Mouse (Mus musculus) T-helper 1 cell (primary cell): ENCODE data around the gene Ypel4.
"Not testable (repeated sequence)": the region's sequence is repeated elsewhere in the genome, so short reads cannot be mapped to it uniquely, and the experiment has no call there.

Experiments
- in situ Hi-C: fragments of 300-600 bp; cut with MboI, MseI; formaldehyde crosslinking; loops from one replicate; pipeline ENCODE4 v1.15.1; 2025; ENCODE audit warnings: high pct_unique_total_duplicates

Ypel4 gene

DNA sequence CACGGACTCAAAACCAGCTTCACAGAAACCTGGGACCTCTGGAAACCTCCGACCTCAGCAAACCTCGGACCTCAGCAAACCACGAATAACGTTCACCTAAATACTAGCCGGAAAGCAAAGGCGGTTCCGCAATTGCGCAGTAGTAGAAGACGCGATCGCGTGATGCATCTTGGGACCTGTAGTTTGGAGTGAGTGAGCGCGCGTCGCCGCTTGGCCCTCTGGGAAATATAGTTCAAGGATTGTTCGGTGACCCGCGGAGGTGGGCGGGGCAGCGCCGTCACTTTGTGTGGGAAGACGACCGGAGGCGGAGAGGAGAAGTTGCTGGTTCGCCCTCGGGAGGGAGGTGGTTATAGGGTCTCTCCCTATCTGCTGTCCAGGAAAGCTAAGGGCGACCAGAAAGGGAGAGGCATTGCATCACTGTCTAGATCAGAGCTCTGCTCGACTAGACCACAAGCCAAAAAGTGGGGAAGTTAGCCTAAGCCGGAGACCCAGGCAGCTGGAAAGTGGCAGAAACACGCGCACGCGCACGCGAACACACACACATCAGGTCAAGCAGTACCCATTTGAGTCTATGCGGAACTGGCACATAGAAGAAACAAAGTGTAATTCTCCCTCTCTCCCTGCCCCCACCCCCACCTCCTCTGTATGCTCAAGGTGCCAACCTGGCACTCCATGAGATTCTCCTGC is 6.5 kb upstream of the Ypel4 start, which contains the start of gene Clp1:
TSS of gene Clp1 (minus strand) at position 179 of the 687 bp plus-strand sequence.
- in situ Hi-C loops, result no loop called here

DNA sequence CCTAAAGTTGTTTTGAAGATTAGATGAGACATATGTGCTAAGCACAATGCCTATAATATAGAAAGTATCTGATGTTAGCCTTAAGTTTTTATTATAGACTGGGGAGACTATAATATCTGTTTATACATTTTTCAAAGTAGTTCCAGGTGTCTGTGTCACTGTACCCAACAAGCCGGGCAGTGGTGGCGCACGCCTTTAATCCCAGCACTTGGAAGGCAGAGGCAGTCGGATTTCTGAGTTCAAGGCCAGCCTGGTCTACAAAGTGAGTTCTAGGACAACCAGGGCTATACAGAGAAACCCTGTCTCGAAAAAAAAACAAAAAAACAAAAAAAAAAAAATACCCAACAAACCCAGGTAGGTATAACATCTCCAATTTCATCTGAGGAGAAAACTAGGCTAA is 5.7 kb upstream of the Ypel4 start:
- in situ Hi-C loops, result not testable (repeated sequence)

DNA sequence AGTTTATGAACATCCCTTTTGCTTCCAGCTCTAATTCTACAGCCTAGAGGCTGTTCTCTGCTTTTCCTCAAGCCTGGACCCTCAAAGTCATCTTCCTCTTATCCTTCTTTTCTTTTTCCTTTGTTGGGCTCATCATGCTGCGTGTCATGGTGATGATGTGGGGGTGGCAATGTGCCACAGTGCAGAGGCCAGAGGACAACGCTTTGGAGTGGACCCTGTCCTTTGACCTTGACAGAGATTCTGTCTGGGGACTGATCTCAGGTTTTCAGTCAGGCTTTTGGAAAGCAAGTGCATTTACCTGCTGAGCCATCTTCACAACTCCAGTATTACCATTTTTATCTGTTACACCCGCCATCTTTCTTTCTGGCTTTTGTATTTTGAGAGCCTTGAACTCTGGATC is 2.7 kb upstream of the Ypel4 start:
- in situ Hi-C loops, result no loop called here

DNA sequence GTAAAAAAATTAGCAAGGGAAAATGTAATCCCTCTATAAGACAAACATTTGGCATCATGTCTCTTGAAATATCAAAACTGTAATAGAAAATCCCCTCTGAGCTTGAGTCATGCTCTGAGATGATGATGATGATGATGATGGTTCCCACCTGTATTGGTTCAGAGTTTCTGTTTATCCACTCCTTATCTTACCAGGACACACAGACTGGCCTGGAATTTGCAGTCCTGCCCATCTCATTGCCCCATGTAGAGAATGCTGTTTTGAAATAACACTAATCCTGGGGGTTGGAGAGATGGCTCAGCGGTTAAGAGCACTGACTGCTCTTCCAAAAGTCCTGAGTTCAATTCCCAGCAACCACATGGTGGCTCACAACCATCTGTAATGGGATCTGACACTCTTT is 1.5 kb upstream of the Ypel4 start:
- in situ Hi-C loops, result no loop called here

DNA sequence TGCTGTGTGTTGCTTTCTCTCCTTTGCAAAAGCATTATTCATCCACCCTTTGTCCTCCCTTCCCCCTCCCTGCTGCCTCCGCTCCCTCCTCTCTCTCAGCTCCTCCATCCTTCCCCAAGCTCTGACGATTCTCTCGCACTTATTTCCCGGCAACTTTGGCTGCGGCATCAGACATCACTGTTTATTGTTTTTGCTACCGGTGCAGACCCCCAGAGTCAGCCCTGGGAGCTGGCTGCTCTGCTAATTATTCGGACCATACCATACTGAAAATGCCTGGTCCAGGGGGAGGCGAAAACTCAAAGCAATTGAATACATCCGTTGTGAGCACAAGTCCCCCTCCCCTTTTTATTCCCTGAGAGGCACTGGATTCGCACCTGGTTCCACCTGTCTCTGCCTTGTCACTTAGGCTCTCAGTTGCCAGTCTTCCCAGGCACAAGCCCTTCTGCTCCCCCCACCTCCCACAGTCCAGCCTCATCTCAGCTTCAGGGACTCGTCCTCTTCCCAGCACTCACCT is 550 bp downstream of the Ypel4 start:
- in situ Hi-C loops, result no loop called here

DNA sequence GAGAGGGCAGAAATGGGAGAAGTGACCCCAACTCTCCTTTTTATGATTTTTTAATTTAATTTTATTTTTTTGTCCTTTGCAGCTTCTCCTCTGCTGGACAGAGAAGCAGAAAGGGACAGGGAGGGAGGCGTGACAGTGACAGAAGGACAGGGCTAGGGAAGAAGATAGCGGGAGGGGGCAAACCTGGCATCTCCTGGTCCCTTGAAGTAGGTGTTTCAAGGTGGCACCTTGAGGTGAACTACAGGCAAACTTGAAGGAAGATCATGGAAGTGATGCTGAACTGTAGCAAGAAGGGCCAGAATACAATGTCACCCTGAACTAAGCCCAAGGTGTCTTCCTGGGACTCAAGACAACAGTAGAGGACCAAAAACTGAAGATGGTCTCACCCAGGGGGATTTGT is 1.1 kb downstream of the Ypel4 start:
- in situ Hi-C loops, result loop anchor here (5.0 kb wide), 1 partner anchor 62 kb away; the partner anchor contains the start of gene Ube2l6

DNA sequence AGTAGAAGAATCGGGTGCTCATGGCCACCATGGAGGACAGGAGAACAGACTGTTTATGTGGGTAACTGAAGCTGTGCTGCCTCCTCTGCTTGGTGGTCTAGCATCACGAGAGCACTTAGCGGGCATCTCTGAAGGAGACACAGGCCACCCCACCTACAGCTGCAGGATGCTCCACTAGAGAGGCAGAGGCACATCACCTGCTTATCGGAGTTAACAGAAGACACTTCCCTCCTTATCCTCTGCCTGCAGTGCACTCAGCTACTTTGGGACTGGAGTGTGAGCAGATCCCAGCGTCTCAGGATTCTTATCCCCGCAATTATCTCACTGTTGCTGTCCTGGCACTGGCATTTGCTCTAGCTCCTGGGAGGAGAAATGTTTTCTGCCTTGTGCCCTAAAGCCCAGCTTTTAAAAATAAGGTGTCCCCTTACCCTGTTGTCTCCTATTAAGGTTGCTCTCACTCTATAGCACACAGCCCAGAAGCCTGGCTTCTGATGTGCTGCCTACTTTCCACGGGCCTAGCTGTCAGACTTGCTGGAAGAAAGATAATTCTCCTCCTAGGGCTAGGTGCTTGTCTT is 1.6 kb downstream of the Ypel4 start:
- in situ Hi-C loops, result loop anchor here (5.0 kb wide), 1 partner anchor 62 kb away; the partner anchor contains the start of gene Ube2l6

DNA sequence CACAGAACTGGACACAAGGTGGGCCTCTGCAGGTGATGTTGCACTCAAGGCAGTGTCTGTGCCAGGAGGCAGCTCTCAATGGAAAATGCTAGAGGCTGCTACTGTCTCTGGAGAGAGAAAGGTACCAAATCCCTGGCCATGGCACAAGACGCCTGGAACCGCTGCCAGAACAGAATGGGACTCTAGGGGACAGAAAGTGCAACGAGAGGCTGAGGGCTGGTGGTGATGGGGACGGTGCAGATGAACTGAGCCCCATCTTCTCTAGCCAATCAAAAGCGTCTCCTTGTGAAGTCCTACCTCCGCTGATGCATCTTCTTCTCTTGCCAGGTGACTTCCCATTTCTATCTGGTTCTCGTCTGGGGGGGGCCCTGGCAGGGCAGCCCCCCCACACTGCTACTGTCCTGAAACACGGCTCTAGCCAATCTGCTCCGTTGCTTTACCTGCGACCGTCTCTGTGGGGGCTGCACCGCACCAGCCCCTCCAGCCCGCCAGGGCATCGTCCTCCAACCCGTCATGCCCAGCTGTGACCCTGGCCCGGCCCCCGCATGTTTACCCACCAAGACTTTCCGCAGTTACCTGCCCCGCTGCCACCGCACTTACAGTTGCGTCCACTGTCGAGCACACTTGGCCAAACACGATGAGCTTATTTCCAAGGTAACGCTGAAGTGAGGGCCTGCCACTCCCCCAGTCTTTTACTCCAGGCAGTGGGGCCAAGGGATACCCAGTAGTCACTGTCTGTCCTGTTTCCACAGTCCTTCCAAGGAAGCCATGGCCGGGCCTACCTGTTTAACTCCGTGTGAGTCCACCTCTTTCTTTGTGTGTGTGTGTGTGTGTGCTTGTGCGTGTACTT is 2.7 kb downstream of the Ypel4 start:
- in situ Hi-C loops, result loop anchor here (5.0 kb wide), 1 partner anchor 61 kb away; the partner anchor contains the start of gene Ube2l6

DNA sequence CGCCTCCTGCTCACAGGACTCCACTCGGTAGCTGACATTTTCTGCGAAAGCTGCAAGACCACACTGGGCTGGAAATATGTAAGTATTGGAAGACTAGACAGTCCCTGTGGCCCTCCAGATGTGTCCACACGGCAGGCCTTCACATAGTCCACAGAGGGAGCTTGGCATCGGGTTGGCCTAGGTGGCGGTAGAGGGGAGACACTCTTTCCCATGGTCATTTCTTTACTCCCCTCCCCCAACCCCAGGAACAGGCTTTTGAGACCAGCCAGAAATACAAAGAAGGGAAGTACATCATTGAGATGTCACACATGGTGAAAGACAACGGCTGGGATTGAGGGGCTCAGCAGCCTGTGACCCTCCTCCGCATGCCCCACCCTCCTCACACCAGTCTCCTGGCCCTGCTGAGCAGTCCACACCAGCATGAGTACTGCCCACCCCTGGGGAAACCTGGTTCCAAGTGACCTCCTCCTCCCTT is 3.6 kb downstream of the Ypel4 start:
- in situ Hi-C loops, result loop anchor here (5.0 kb wide), 1 partner anchor 60 kb away; the partner anchor contains the start of gene Ube2l6

DNA sequence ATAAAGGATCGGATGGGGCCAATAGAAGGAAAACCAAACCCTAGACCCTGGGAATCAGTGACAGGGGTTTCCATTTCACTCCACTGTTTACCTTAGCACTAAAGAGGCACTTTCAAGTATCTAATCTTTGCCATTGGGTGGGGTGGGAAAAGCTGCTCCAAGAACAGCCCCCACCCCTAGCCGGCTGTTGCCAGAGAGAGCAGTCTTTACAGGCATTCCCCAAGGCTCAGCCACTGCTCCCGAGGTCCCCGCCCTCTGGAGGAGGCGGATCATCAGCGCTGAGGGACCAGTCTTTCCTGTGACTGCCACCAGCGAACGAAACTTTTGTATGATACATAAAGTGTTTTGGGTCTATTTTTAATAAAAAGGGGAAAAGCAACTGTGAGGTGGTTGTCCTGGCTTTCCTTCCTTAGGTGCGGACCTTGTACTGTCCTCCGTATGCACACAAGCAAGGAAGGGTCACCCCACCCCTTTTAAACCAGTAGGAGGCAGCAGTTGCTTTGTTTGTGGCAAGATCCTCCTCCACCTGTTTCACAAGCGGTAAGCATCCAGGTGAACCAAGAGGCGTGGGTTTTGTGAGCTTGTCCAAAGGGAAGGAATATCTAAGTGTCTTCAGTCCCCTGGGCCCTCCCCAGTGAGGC is 4.5 kb downstream of the Ypel4 start:
- in situ Hi-C loops, result loop anchor here (5.0 kb wide), 1 partner anchor 59 kb away; the partner anchor contains the start of gene Ube2l6

DNA sequence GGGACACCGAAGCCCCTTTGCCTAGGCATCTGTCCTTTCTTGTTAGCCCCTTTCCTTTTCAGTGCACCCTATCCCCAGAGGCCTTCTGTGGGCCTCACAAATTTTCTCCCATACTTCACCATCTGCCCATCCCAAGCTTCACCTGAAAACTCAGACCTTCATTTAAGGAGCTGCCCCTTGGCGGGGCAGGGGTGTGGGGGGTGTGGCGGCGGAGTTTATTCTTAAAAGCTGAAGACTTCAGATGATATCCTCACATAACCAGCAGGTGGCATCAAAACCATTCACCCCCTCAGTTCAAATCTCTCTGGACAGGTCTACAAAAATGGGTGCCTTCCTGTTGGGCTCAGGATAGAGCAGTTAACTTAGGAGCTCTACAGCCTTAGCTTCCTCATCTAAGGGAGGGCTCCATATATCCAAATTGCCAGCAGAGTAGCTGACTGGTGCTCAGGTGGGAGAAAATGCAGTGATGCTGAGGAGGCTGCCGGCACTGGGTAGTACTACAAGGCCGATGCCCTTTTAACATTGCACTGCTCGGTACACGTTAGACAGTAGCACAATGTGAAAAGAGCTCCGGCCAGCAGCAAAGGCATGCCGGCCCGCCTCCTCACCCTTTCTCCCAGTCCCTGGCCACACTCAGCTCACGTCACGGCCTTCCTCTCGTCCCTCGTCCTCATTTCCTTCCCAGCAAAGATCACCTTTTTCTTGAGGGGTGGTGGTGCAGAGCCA is 6.9 kb downstream of the Ypel4 start:
- in situ Hi-C loops, result no loop called here

DNA sequence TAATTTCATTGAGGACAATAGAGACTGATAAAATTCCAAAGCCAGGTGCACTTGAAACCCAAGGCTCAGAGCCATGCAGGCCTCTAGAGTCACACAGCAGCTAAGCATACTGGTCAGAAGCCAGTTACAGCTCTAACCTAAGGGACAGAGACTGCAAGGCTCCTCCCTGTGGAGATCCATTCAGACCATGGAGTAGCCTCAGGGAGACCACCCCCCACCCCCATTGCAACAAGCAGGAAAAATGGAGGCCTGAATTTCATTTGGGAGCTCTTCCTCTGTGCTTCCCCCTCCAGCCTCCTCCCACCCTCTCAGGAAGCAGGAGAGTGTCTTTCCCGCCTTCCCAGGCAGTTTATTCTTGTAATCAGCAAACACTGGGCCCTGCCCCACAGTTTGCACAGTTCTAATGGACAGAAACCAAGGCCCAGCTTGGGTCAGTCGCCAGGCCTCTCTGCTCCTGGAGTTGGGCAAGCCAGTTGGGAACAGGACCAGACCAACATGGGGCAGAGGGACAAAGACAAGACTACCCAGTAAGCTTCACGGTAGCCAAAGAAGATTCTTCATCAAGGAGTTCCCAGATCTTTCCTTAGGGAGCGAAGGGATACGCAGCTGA is 8.1 kb downstream of the Ypel4 start:
- in situ Hi-C loops, result no loop called here

DNA sequence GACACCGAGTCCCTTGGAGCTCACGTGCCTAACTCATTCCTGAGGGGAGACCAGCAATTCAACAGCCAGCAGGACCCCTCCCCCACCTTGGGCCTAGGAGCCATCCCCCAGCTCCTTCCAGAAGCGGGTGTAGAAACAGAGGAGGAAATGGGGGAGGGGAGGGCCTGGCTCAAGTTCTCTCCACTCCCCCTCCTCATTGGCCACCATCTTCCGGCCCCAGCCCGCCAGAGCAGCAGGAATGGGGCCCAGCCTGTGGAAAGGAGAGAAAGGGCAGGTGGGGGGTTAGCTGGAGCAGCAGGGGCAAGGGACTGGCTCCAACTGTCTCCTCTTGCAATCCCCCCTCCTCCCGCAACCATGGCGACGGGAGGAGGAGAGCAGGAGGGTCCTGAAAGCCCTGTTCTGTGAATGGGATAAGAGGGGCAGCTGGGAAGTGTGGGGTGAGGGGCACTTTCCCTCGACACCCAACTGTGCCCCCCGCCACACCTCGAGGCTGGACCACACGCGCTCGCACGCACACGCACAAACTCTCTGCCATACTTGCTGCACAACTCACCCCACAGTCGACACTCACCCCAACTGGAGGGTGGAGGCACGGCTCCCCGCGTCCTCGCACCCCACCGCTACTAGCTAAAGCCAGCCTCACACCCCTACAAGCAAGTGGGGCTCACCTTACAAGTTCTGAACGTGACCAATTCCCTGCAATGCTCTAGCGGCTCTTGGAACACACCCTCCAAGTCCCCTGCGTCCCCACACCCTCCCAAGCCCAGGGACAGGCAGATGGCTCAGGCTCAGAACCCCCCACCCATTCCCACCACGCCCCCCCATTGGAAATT is 8.8 kb downstream of the Ypel4 start:
- in situ Hi-C loops, result no loop called here

DNA sequence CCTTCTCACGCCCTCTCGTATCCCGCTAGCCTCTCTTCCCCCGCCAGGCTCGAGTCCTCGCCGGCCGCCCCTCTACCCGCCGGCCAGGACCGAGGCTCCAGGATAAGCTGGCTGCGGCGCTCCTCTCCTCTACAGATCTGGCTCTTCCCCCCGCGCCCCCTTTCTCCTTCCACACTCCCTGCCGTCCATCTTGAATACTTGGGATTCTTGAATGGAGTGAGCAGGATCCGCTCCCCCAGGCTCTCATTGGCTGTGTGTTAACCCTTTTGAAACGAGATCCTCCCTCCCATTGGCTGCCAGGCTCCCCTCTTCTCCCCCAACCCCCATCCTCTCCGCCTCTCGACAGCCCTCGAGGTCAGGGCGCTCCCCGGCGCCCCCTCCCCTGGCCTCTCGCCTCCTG is 9.7 kb downstream of the Ypel4 start, which contains the start of gene Gm19426:
TSS of gene Gm19426 (minus strand) at position 95 of the 400 bp plus-strand sequence.
- in situ Hi-C loops, result no loop called here

DNA sequence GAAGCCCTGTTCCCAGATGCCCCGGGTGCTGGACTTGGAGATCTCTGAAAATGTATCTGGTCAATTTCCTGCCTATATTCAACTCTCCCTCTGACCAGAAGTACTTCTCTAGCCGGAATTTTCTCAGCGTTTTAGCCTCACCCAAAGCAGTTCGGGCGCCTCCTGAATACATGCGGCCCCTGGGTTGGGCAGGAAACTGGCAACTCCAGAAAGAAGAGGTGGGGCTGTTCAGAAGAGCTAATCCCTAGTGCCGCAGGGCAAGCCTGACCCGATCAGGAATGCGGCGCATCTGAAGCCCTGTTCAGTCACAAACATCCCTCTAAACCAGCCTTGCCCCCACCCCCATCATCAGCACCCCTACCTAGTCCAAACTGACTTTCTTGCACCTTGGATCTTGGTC is 10.3 kb downstream of the Ypel4 start:
- in situ Hi-C loops, result no loop called here

DNA sequence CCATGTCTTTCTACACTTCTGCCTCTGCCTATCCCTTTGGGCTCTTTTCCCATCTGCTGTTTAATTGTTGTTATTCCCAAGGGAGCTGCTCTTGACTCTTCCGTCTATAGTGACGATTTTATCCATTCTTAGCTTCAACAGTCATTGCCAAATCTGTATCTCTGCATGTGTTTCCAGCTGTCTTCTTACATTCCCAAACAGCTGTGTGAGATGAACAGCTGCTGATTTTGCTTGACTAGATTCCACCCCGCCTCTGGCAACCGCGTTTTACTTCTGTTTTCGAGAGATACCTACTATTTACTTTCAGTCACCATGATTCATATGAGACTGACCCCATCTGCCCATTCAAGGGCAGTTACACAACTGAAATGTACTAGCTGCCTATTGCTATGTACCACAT is 16.3 kb downstream of the Ypel4 start:
- in situ Hi-C loops, result no loop called here

DNA sequence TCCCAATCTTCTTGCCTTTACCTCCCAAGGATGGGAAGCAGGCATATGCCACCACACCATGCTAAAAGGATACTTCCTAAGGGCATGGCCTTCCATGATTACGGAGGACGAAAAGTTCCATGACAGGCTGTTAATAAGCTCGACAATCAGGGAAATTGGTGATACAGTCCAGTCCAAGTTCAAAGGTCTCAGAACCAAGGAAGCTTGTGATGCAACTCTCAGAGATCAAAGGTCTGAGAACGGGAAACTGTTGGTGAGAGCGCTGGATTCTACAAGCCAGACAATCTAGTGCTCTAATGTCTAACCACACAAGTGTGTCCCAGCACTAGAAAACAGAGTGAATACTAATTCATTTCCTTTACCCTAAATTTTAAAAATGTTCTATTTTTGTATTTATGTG is 22.4 kb downstream of the Ypel4 start:
- in situ Hi-C loops, result no loop called here

DNA sequence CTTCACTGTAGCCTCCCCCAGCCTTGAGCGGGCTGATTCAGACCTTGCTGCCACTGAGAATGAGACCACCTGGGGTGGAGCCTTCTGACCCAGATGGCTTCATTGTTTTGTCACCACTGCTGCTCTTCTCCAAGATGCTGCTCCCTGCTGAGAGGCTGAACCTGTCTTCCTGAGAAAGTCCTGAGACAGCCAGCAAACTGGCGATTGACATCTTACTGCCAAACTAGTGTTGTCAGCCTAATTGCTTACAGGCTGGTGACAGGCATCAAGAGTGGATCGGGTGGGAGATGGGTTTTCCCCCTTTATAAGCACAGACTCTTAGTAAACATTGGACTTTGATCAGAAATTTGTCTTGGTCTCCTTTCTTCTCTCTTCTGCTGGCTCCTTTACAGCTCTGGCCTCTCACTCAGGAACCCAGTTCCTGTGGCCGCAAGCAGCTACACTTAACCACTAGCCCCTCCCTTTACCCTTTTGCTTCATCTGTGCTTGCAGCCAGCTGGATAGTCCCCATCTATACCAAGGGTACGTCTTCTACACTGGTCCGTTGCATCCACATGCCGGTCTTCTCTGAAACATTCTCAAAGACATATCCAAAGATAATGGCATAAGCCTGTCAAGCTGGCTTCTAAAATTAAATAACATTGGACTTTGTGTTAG is 23.3 kb downstream of the Ypel4 start:
- in situ Hi-C loops, result no loop called here
